Mouse (Mus musculus) adrenal gland, postnatal 10 days (tissue): Measurements from ENCODE around the gene Erp44. TPM values are rescaled to one million over a fixed set of nuclear protein-coding genes. Genes with fewer than 3 reads are reported as not detected.

Experiments
- DNase-seq: peaks from one replicate; pipeline ENCODE4 v3.0.0; 2021; ENCODE audit warnings: mixed read lengths
- microRNA-seq: library from miRNA; unstranded; fragments of <30 nt; microRNA quantifications from one replicate; pipeline ENCODE4 v1.2.0, GENCODE M21; 2021
- total RNA-seq, 2 experiments: library from RNA; stranded (reverse); gene quantifications; 2 replicates each; pipeline ENCODE4 v1.2.3; 2021

Erp44 gene
- total RNA-seq, 2 experiments from 2014 or later: 48.7 to 53.9 TPM

- DNase-seq: no peak
Observed at GRCm38 (mm10) chr4:48239046-48239445, 40.3 kb downstream of the Erp44 start.

DNA sequence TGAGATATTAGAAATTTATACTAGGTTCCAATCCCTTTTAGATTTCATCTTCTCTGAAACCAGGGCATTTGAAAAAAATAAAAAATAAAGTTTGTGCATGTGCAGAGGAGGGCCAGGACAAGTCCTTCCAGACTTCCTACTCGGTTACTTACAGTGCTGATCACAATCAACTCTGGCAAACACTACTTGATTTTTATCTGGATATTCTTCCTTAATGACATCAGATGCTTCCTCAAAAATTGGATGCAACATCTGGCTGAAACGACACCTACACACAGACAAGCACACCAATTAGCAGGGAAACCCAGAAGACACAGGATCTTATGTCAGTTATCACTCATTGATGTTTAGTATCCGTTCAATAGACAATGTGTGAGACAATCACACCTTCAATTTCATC, 42.6 kb downstream of the Erp44 start:
- DNase-seq: no peak

DNA sequence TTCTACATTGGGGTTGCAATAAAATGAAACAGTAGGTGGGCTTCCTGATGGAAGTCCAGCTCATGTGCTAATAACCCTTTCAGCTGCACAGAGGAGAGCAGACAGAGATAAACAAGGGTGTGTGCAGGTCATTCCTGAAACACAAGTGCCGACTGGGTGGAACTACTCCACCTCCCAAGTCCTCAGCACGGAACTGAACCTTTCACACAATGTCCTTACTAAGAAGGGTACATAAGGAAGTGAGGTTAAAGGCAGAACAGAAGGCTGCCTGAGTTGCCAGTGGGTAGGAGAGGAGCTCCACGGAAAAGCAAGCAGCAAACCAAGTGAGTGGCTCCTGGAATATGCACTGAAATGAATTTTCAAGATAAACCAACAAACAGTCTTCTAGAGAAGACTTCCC, 52.6 kb downstream of the Erp44 start:
- no peak for DNase-seq

- peak; percentile 39 for DNase-seq
Observed at GRCm38 (mm10) chr4:48225604-48226003, 53.8 kb downstream of the Erp44 start.

DNA sequence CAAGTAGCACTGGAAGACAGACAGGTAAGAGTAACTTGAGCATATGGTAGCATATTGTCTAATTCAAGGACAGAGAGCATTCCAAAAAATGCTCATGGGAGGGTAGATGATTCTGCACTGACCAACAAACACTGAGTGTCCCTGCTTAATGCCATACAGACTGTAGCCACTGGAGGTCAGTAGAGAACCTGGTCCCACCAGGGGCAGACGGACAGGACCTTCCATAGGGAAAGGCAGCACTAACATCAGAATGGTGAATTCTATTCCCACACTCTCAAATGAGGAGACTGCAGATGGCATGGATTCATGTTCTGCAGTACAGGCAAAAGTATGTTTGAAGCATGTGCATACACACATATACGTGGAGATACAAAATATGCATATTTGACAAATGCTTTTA, 54.2 kb downstream of the Erp44 start:
- peak; percentile 87 for DNase-seq

DNA sequence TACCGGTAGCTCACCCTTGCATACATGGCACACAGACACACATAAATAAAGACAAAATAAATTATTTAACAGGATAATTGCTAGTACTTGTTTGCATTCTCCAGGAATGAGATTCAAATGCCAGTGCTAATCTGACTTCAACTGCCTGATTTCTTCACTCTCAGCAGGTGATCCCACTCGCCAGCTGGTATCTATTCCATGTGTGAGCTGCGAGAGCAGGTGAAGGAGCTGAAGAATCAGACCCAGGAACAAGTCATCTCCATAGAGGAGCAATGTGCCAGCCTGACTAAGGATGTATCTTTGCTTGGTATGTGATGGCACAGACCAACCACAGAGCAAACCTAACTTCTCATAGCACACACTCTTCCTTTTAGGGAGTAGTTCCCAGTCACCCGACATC, 75.8 kb downstream of the Erp44 start:
- DNase-seq: no peak

GRCm38 (mm10) chr4:48198447-48198846, 80.9 kb downstream of the Erp44 start:
- no peak for DNase-seq

DNA sequence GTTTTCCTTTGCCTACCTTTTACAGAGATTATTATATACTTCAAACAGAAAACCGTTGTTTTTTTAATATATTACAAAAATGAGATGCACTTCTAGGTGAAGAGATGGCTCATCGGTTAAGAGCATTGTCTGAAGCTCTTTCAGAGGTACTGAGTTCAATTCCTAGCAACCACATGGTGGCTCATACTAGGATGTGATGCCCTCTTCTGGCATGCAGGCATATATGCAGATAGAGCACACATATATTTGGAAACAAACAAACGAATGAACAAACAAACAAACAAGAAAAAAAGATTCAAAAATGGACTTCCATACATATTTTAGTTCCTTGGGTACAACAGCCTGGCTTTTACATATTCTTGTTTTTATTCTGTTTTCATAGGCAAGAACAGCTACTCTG, 81.4 kb downstream of the Erp44 start:
- no peak for DNase-seq

- no peak for DNase-seq
Observed at GRCm38 (mm10) chr4:48182115-48182806, 97.1 kb downstream of the Erp44 start.

DNA sequence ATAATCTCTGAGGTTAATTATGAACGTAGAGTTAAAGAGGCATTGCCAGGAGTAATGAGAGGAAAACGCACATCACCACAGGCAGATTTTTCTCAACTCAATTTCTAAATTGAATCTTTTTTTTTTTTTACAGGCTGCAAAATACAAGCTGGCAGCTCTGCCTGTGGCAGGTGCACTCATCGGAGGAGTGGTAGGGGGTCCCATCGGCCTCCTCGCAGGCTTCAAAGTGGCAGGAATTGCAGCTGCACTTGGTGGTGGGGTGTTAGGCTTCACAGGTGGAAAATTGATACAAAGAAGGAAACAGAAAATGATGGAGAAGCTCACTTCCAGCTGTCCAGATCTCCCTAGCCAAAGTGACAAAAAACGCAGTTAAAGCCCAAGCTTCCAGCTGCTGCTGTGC, 98.0 kb downstream of the Erp44 start:
- no peak for DNase-seq

DNA sequence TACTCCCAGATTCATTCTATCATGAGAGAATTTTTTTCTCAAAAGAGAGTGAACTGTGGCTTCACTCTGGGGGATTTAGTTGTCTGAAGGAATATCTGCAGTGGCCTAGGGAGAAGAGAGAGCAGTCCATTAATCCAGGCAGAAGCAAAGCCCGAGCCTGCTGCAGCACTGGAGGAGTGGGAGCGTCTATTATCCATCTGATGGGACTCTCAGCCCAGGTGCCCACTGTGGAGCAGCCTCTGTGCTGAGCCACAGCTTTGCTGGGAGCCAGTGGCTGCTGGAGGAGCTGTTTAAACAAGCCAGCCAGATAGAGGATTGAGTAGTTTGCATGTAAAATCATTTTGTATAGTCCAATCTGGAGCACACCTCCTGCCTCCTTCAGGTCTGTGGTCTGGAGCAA, 98.4 kb downstream of the Erp44 start:
- DNase-seq: no peak

GRCm38 (mm10) chr4:48175666-48176065, 103.7 kb downstream of the Erp44 start:
- no peak for DNase-seq

DNA sequence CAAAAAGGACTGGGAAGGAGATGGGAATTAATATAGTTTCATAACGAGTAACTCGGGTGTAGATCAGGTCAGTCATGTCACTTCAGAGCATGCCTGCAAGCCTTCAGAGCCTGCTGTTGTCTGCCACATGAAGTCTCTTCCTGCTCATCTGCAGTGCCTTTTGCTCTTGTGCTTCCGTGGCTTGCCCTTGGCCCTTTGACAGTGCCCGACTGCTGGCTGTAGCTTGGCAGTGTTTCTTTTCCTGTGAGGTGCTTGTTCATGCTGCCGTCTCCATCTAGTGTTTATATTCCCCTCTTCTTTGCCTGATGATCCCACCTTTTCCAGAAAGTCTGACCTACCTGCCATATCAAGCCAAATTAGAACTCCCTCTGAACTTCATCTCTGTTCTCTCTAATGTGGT, 115.5 kb downstream of the Erp44 start:
- peak; percentile 57 for DNase-seq

DNA sequence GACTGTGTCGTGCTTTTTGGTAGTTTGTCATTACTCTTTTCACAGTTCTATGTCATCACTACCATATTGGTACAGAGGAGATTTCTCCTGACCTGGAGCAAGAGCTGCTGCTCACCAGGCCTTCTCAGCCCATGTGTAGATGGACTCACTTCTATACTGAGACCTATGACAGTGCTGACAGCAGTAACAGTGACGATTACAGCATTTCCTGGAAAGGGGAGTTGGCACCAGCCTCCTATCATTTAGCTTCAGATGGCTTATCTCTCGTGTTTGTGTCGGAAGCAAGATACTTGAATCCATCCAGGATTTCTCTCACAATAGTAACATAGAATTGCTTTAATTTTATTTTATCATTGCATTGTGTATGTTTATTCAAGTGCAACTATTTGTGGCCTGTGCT, 119.0 kb downstream of the Erp44 start:
- DNase-seq: no peak

- DNase-seq: no peak
Observed at GRCm38 (mm10) chr4:48155864-48156263, 123.5 kb downstream of the Erp44 start.

GRCm38 (mm10) chr4:48153229-48153628, 126.1 kb downstream of the Erp44 start:
- no peak for DNase-seq

DNA sequence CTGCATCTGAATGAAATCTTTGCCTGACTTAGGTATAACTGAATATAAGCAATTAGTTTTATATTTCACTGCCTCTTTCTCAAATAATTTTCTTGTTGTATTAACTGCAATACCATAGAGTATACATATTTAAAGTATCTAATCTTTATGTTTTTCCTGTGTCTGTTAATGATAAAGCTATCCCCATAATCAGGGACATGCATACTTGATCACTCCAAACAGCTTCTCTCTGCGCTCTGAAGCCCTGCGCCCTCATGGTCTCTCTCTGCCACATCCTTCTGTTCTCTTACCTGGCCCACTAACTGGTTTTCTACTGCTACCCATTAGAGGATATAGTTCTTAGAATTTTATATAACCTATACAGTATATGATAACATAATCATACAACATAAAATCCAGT, 129.9 kb downstream of the Erp44 start:
- DNase-seq: no peak

Small RNA genes lying within 50 kb of the gene (microRNA-seq; reads per million reads assigned to microRNA genes)
- gene Mir1958: not detected

Other genes starting within 250 kb of the Erp44 start
- gene Nr4a3, start 234.4 kb downstream of the Erp44 start, total RNA-seq: 10 to 100 TPM; 28.0 to 54.2 TPM
- gene Stx17, start 154.6 kb downstream of the Erp44 start, total RNA-seq: 10 to 100 TPM; 50.6 to 61.4 TPM
- 1 to 10 TPM; 8.4 to 9.3 TPM for gene Invs, start 202 bp upstream of the Erp44 start, total RNA-seq
- 10 to 100 TPM; 22.4 to 31.6 TPM for gene Tex10, start 193.9 kb upstream of the Erp44 start, total RNA-seq